Mouse (Mus musculus) ovary, postnatal 14 days (tissue): ENCODE measurements at regions not wholly inside any gene's neighbourhood (a gene's known extent, or its start where the extent isn't known, plus 50 kb on each side); places are given as distances from the start of the nearest gene placed in this dataset.

Experiments used
- DNase-seq: peaks from one replicate; pipeline ENCODE4 v3.0.0; 2022; ENCODE audit warnings: low spot score

GRCm38 (mm10) chr5:73928691-73929090 is 139.5 kb downstream of the Usp46 start:
- DNase-seq, result no peak

- no peak for DNase-seq
These were observed 138.0 kb downstream of the Usp46 start for GRCm38 (mm10) chr5:73930205-73930604.

- DNase-seq, result peak; percentile 14
These were observed 130.4 kb downstream of the Usp46 start for GRCm38 (mm10) chr5:73937799-73938198.

- DNase-seq, result no peak
These were observed 129.8 kb downstream of the Usp46 start for GRCm38 (mm10) chr5:73938450-73938849.

GRCm38 (mm10) chr5:73942950-73943349 is 125.3 kb downstream of the Usp46 start:
- no peak for DNase-seq

- DNase-seq, result no peak
These were observed 122.6 kb downstream of the Usp46 start for GRCm38 (mm10) chr5:73945671-73946070.

- no peak for DNase-seq
These were observed 122.1 kb downstream of the Usp46 start for GRCm38 (mm10) chr5:73946164-73946563.

GRCm38 (mm10) chr5:73948031-73948899 is 120.0 kb downstream of the Usp46 start:
- DNase-seq, result no peak
